Mouse (Mus musculus) limb, embryonic 13.5 days (tissue): Measurements from ENCODE around the gene Wfdc5. TPM values are rescaled to one million over a fixed set of nuclear protein-coding genes. Genes with fewer than 3 reads are reported as not detected.

Source experiments
- ATAC-seq: fragments of 200-750 bp; cut with Nextera tagmentation; 2 replicates; pipeline ENCODE4 v1.8.0; 2017; ENCODE audit warnings: low read depth, moderate number of reproducible peaks, moderate TSS enrichment; ENCODE audit not compliant: low FRiP score
- H3K27ac ChIP-seq: fragments of 300-500 bp; sonication (generic); 2 replicates; pipeline ENCODE4 v1.5.1; 2015; ENCODE audit warnings: inconsistent platforms, mild to moderate bottlenecking, moderate library complexity
- H3K27me3 ChIP-seq: fragments of 300-500 bp; sonication (generic); 2 replicates; pipeline ENCODE4 v1.6.1; 2015; ENCODE audit warnings: mild to moderate bottlenecking, inconsistent platforms
- H3K36me3 ChIP-seq: fragments of 300-500 bp; sonication (generic); 2 replicates; pipeline ENCODE4 v1.6.1; 2015; ENCODE audit warnings: inconsistent platforms, mild to moderate bottlenecking, moderate library complexity
- H3K4me1 ChIP-seq: fragments of 300-500 bp; sonication (generic); 2 replicates; pipeline ENCODE4 v1.6.1; 2015; ENCODE audit warnings: inconsistent platforms
- H3K4me2 ChIP-seq: fragments of 300-500 bp; sonication (generic); replicated peaks from 2 replicates; pipeline ENCODE4 v1.6.1; 2015; ENCODE audit warnings: inconsistent platforms, mild to moderate bottlenecking, moderate library complexity
- H3K4me3 ChIP-seq: fragments of 300-500 bp; sonication (generic); 2 replicates; pipeline ENCODE4 v1.5.1; 2015; ENCODE audit warnings: moderate library complexity, mild to moderate bottlenecking, inconsistent platforms
- H3K9ac ChIP-seq: fragments of 300-500 bp; sonication (generic); 2 replicates; pipeline ENCODE4 v1.6.1; 2015; ENCODE audit warnings: mild to moderate bottlenecking, inconsistent platforms
- H3K9me3 ChIP-seq: fragments of 300-500 bp; sonication (generic); 2 replicates; pipeline ENCODE4 v1.6.1; 2016; ENCODE audit warnings: inconsistent platforms
- WGBS: fragments of 180-500 bp; shearing (Covaris S2); methylation state at CpG from one replicate; pipeline ENCODE4 v1.1.7; 2015; 5-methylcytosine and 5-hydroxymethylcytosine counted together
- polyA plus RNA-seq: library from polyadenylated mRNA; unstranded; fragments of >200 nt; fragmentation: Nextera tagmentation; extraction: Ambion mirVana; gene quantifications from 2 replicates; pipeline ENCODE4 v1.2.1, GENCODE M21; 2015

Wfdc5 gene
- polyA plus RNA-seq, 1 experiment from 2014 or later = not detected

- H3K36me3 ChIP-seq = no peaks in the 10 kb centered on the region
- under 1% methylated on average over 27 of the region's 29 CpGs for WGBS
- H3K4me1 ChIP-seq = peaks cover 39% of the 10 kb centered on the region
- H3K9ac ChIP-seq = peak within 1 kb of the TSS; percentile 67
- peak within 1 kb of the TSS; percentile 73 for H3K4me2 ChIP-seq
- H3K9me3 ChIP-seq = 0 out of 2 replicates have a peak, but pooled peaks cover 3% of the 10 kb centered on the region
- peaks cover 88% of the 10 kb centered on the region for H3K27me3 ChIP-seq
- no peak within 1 kb of the TSS; the same call in 1 of the 2 replicates for H3K27ac ChIP-seq
- peak within 1 kb of the TSS; percentile 47 for H3K4me3 ChIP-seq
- no peak for ATAC-seq
Measured at GRCm38 (mm10) chr2:164170902-164171301, 11.6 kb downstream of the Wfdc5 start, which contains the start of gene Kcns1. Gene Kcns1 (minus strand): TSS chr2:164171113.

DNA sequence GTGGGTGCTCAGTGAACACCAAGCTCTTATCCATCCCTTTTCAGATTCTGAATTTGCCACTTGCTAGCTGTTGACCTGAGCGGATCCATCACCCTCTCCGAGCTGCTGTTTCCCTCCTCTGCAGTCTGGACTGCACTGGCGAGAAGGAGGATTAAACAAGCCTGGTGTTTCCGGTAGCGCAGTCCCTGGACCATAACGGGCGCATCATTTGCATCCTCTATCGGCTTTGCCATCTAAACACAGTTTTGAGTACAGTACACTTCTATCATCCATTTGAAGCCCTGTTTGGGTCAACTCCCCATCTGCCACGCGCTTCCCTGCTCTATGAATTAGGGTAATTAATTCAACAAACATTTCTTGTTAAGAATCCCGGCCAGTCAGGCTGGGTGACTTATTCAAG is 12.2 kb downstream of the Wfdc5 start:
- WGBS = 7% methylated on average over 11 of the region's 11 CpGs
- Histone ChIP-seq H3K4me3 (peak overlapping the region; percentile 47), H3K36me3 (no peaks in the 10 kb centered on the region), H3K27ac (no peak overlapping the region), H3K9ac (peak overlapping the region; percentile 67; the same call in 1 of the 2 replicates), H3K4me1 (peaks cover 39% of the 10 kb centered on the region), H3K27me3 (peaks cover 94% of the 10 kb centered on the region), H3K9me3 (0 out of 2 replicates have a peak, but pooled peaks cover 3% of the 10 kb centered on the region), H3K4me2 (peak overlapping the region; percentile 73)
- no peak for ATAC-seq

DNA sequence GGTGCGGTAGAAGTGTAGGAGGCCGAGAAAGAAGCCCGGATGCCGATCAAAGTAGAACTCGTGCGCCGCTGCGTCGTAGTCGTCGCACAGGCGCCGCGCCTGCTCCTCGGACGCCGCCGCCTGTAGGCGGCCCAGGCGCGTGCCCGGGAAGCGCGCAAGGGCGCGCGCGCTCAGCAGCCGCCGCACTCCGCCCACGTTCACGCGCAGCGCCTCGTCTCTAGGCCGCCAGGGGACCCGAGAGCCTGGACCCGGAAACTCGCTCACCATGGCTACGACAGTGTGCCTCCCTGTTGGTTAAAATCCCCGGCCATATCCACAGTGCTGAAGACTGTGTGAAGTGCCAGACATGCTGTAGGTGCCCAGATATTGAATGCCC is 14.0 kb downstream of the Wfdc5 start:
- ATAC-seq = peak; percentile 62; the same call in 1 of the 2 replicates
- 0 out of 2 replicates have a peak, but pooled peaks cover 3% of the 10 kb centered on the region for H3K36me3 ChIP-seq
- H3K4me2 ChIP-seq = peak overlapping the region; percentile 74
- 0 out of 2 replicates have a peak, but pooled peaks cover 3% of the 10 kb centered on the region for H3K9me3 ChIP-seq
- peak overlapping the region; percentile 53 for H3K9ac ChIP-seq
- H3K4me1 ChIP-seq = peaks cover 34% of the 10 kb centered on the region
- 11% methylated on average over 42 of the region's 42 CpGs for WGBS
- peaks cover 88% of the 10 kb centered on the region for H3K27me3 ChIP-seq
- no peak overlapping the region for H3K27ac ChIP-seq
- H3K4me3 ChIP-seq = peak overlapping the region; percentile 48

DNA sequence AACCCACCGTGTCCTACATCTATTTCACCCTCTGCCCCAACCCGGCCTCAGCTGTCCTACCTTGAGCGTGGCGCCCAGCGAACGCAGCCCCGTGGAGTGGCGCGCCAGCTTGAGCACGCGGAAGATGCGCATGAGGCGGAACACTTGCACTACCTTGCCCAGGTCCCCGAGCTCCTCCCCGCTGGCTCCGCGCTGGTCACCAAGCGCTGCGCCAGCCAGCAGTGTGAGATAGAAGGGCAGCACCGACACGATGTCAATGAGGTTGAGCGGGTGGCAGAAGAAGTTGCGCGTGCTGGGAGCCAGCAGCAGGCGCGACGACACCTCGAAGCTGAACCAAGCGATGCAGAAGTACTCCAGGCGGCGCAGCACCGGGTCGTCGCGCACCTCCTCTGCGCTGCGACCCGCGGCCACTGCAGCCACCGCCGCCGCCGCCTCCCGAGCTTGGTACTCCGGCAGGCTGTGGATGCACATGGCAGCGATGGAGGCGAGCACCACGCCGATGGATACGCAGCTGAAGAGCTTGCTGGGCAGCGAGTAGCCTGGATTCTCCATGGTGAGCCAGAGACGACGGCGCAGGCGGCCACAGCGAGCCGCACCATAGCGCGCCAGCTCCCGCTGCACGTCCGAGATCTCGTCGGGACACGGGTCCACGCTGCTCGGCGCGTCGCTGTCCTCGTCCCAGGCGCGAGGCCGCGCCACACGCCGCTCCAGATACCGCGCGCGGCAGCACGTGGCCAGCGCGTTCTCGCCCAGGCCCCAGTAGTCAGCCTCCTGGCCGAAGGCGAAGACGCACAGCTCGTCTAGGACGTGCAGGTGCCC is 14.6 kb downstream of the Wfdc5 start:
- Histone ChIP-seq H3K27ac (no peak overlapping the region), H3K9me3 (0 out of 2 replicates have a peak, but pooled peaks cover 3% of the 10 kb centered on the region), H3K27me3 (peaks cover 84% of the 10 kb centered on the region), H3K4me2 (peak overlapping the region; percentile 74), H3K9ac (peak overlapping the region; percentile 53), H3K4me3 (peak overlapping the region; percentile 48), H3K36me3 (0 out of 2 replicates have a peak, but pooled peaks cover 3% of the 10 kb centered on the region), H3K4me1 (peaks cover 34% of the 10 kb centered on the region)
- WGBS = 14% methylated on average over 90 of the region's 90 CpGs
- peak; percentile 48; the same call in 1 of the 2 replicates for ATAC-seq

- Histone ChIP-seq H3K36me3 (0 out of 2 replicates have a peak, but pooled peaks cover 3% of the 10 kb centered on the region), H3K27me3 (peaks cover 56% of the 10 kb centered on the region), H3K4me3 (no peak overlapping the region), H3K9ac (no peak overlapping the region), H3K27ac (no peak overlapping the region), H3K4me2 (no peak overlapping the region), H3K9me3 (0 out of 2 replicates have a peak, but pooled peaks cover 3% of the 10 kb centered on the region), H3K4me1 (peaks cover 26% of the 10 kb centered on the region)
- WGBS = 91% methylated on average over 5 of the region's 5 CpGs
- no peak for ATAC-seq
Measured at GRCm38 (mm10) chr2:164164941-164165340, 17.6 kb downstream of the Wfdc5 start.

- Histone ChIP-seq H3K36me3 (peaks cover 10% of the 10 kb centered on the region; the same call in 1 of the 2 replicates), H3K9me3 (no peaks in the 10 kb centered on the region), H3K4me3 (no peak overlapping the region), H3K4me2 (no peak overlapping the region), H3K9ac (no peak overlapping the region), H3K27me3 (peaks cover 22% of the 10 kb centered on the region), H3K27ac (no peak overlapping the region), H3K4me1 (peaks cover 16% of the 10 kb centered on the region; the same call in 1 of the 2 replicates)
- no peak for ATAC-seq
- 83% methylated on average over 11 of the region's 11 CpGs for WGBS
Measured at GRCm38 (mm10) chr2:164161515-164162055, 21.0 kb downstream of the Wfdc5 start.

DNA sequence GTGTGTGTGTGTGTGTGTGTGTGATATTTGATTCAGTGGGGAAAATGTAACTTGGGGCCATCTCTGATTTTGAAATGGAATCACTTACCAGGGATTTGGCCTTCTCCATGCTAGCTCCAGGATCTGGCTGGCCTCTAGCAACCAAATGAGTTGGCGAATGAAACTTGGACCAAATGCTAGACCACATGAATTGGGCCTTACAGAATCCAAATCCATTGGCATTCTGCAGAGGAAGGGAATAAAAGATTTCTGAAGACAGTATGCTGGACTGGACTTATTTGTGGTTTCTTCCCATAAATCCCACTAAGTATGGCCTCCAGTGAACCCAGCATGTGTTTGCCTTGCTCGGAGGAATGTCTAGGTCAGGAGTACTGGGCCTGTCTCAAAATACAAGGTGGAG is 23.7 kb downstream of the Wfdc5 start:
- H3K4me2 ChIP-seq = no peak overlapping the region
- H3K9me3 ChIP-seq = no peaks in the 10 kb centered on the region
- no peak overlapping the region for H3K27ac ChIP-seq
- 74% methylated on average over 2 of the region's 2 CpGs for WGBS
- 0 out of 2 replicates have a peak, but pooled peaks cover 5% of the 10 kb centered on the region for H3K27me3 ChIP-seq
- no peak overlapping the region for H3K9ac ChIP-seq
- H3K4me1 ChIP-seq = peaks cover 16% of the 10 kb centered on the region; the same call in 1 of the 2 replicates
- H3K36me3 ChIP-seq = peaks cover 9% of the 10 kb centered on the region; the same call in 1 of the 2 replicates
- H3K4me3 ChIP-seq = no peak overlapping the region
- ATAC-seq = no peak

DNA sequence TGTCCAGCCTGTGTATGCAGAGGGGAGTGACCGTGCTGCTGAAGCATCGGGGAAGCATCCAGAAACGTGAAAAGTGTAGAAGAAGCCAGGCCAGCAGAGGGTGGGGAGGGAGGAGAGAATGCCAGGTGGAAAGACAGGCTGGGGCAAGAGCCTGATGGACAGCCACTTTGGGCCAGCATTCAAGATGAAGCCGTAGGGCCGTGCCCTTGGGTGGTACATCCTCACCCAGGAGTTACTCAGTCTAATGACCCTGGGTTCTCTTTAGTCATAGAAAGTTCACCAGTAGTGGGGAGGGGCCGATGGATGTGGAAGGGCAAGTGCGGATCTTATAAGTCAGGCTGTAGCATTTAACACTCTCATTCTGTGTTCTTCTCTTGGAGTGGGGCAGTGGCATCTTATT is 26.4 kb downstream of the Wfdc5 start:
- Histone ChIP-seq H3K4me1 (peaks cover 21% of the 10 kb centered on the region), H3K4me2 (no peak overlapping the region), H3K36me3 (peaks cover 25% of the 10 kb centered on the region), H3K4me3 (no peak overlapping the region), H3K9me3 (no peaks in the 10 kb centered on the region), H3K27ac (no peak overlapping the region), H3K9ac (no peak overlapping the region), H3K27me3 (no peaks in the 10 kb centered on the region)
- ATAC-seq = no peak
- 87% methylated on average over 7 of the region's 7 CpGs for WGBS

- Histone ChIP-seq H3K4me1 (peaks cover 37% of the 10 kb centered on the region), H3K36me3 (peaks cover 25% of the 10 kb centered on the region), H3K27ac (no peak overlapping the region), H3K27me3 (no peaks in the 10 kb centered on the region), H3K9me3 (no peaks in the 10 kb centered on the region), H3K4me3 (no peak overlapping the region), H3K4me2 (no peak overlapping the region), H3K9ac (no peak overlapping the region)
- ATAC-seq = no peak
- 93% methylated on average over 10 of the region's 10 CpGs for WGBS
Measured at GRCm38 (mm10) chr2:164154007-164154406, 28.5 kb downstream of the Wfdc5 start.

DNA sequence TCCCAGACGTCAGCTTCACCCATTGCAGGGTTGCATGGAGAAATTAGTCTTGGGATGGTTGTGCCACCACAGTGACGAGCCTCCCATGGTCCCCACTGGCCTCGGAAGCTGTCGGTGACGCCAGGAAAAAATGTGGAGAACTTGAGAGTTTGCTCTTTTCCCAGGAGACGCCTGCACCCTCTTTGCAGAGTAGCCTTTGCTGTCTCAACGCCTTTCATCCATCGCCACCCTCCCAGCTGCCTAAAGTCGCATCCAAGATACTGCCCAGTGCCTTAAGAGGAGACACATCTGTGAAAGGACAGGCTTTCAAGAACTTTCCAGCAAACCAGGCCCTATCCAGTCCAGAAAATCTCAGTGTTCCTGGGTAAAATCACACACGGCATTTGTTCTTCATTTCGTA is 30.2 kb downstream of the Wfdc5 start:
- no peak overlapping the region for H3K4me3 ChIP-seq
- H3K27me3 ChIP-seq = no peaks in the 10 kb centered on the region
- no peak overlapping the region for H3K4me2 ChIP-seq
- H3K4me1 ChIP-seq = peaks cover 41% of the 10 kb centered on the region
- no peak for ATAC-seq
- peaks cover 22% of the 10 kb centered on the region for H3K36me3 ChIP-seq
- WGBS = 91% methylated on average over 11 of the region's 11 CpGs
- no peak overlapping the region for H3K9ac ChIP-seq
- peak overlapping the region; percentile 15; the same call in 1 of the 2 replicates for H3K27ac ChIP-seq
- no peaks in the 10 kb centered on the region for H3K9me3 ChIP-seq

DNA sequence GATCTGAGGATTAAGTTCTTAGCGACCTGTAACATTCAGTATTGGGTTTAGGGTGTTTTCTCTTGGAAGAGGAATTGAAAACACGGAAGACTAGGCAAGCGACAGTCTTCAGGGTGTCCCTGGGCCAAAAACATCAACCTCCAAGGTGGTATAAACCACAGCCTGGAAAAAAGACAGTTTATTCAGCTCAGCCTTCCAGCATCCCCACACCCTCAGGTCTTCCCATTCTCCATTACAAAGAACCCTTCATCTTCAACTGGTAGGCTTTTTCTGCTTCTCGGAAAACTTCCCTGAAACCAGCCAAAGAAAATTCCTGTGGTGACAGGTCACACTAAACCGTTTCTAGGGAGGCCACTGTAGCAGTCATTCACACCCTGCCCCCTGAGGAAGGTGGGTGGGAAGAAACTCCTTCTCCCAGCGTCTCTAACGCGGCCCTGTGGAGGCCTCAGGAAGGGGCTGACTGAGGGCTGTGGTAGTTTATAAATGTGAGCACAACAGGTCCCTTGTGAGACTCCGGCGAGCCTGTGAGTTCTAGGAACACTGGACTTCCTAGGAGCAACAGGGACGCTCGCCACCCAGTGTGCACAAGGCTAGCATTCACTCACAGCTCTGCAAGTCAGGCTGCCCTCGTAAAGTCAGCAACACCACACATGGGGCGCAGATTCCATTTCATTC is 32.3 kb downstream of the Wfdc5 start:
- Histone ChIP-seq H3K9ac (no peak overlapping the region), H3K4me3 (no peak overlapping the region), H3K4me1 (peaks cover 41% of the 10 kb centered on the region), H3K36me3 (peaks cover 18% of the 10 kb centered on the region), H3K27ac (peak overlapping the region; percentile 93), H3K27me3 (no peaks in the 10 kb centered on the region), H3K9me3 (no peaks in the 10 kb centered on the region), H3K4me2 (peak overlapping the region; percentile 19; the same call in 1 of the 2 replicates)
- peak; percentile 91 for ATAC-seq
- 20% methylated on average over 14 of the region's 14 CpGs for WGBS
